Mouse (Mus musculus) kidney, adult 2 months (tissue): ENCODE results near the gene Rnpepl1.

Experiments used
- CTCF ChIP-seq: fragments of 200-500 bp; conservative IDR thresholded peaks from 2 replicates; pipeline ENCODE4 v1.5.1; 2011; ENCODE audit warnings: low read depth, mild to moderate bottlenecking, control low read depth, low read length, moderate library complexity, mixed read lengths; ENCODE audit not compliant: insufficient read depth, insufficient read length
- POLR2A ChIP-seq: fragments of 200-500 bp; IDR thresholded peaks from one replicate; pipeline ENCODE4 v1.6.1; 2011; ENCODE audit warnings: low read depth, low read length, control low read depth

DNA sequence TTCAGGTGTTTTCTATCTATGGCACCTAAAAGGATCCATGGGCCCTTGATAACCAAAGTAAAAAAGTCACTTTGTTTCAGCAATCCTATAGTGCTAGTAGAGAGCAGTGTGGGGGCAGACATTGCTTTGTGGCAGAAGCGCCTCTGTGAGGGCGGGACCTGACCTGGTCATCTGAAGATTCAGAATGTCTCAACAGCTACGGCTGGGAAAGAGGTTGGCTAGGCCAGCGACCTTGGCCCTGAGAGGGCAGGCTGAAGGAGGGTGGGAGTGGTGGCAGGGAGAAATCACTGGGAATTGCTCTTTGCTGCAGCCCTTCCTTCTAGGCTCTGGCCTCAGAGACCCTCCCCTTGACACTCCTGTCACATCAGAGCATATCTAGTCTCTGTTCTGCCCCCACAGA, 3.7 kb downstream of the Rnpepl1 start:
- TF ChIP-seq POLR2A = no peak
- TF ChIP-seq CTCF = no peak
